In the genomic region with DNA sequence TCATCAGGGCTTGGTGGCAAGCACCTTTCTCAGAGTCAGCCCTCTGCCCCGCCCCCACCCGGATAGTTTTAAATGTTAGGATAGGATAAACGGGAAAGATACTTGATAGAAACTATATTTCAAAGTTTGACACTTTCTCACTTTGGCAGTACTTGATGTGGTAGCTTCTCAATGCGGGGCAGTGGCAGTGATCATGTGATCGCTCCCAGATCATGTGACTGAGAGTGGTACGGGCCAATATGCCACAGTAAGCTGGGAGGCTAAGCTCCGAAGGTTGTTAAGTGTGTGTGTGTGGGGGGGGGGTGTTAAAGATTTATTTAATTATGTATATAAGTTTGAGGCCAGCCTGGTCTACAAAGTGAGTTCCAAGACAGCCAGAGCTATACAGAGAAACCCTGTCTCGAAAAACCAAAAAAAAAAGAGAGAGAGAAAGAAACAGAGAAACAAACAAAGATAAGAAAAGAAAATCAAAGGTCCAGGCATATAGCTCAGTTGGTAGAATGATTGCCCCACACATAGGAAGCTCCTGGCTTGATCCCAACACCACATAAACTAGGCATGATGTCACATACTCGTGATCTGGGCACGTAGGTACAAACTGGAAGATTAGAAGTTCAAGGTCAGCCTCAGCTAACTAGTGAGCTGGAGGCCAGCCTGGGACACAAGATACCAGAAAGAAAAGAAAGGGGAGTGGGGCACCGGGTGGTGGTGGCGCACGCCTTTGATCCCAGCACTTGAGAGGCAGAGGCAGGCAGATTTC, we compare ENCODE assay signal across 2 mouse cellular contexts.
A peak's percentile ranks its signal among the peaks of the same experiment; 100 is the strongest.
TF ChIP-seq lines count a peak whose summit lies in the region.

No protein-coding gene starts in this region.

TF ChIP-seq in CH12.LX, 34 proteins besides CTCF, POLR2A, EP300 and RAD21:
- peak; percentile 75 for TF ChIP-seq USF1 (IDR thresholded peaks at IDR 0.05; ENCODE audit: low read depth, low read length)
- TF ChIP-seq TBP (conservative IDR thresholded peaks at IDR 0.05; ENCODE audit: low read depth, low read length): no peak
- TF ChIP-seq USF2 (conservative IDR thresholded peaks at IDR 0.05; ENCODE audit: low read depth, low read length): peak; percentile 67
- peak; percentile 13; the same call in 1 of the 2 replicates for TF ChIP-seq BHLHE40 (IDR thresholded peaks at IDR 0.05; ENCODE audit: low read depth, low read length)
TF ChIP-seq in CH12.LX: peak in this region for 3.

TF ChIP-seq in myocyte, 11 proteins besides CTCF, POLR2A, EP300 and RAD21:
- TF ChIP-seq MAX (IDR thresholded peaks at IDR 0.05; ENCODE audit: low read depth): no peak
- peak; percentile 41 for TF ChIP-seq USF1 (IDR thresholded peaks at IDR 0.05; ENCODE audit: low read depth)
- no peak for TF ChIP-seq E2F4 (IDR thresholded peaks at IDR 0.05; ENCODE audit: insufficient read depth)
- TF ChIP-seq POLR2AphosphoS2 (IDR thresholded peaks at IDR 0.05; ENCODE audit: insufficient read length, low read depth): no peak
